Mouse (Mus musculus) ES-Bruce4 (cell line): ENCODE data around the gene Notch1.

ENCODE experiments used
- EP300 ChIP-seq: IDR thresholded peaks from 2 replicates; pipeline ENCODE4 v1.6.1; 2011; ENCODE audit warnings: low read depth, low read length; ENCODE audit not compliant: insufficient read depth
- POLR2A ChIP-seq: IDR thresholded peaks from one replicate; pipeline ENCODE4 v1.8.1; 2011; ENCODE audit warnings: low read length; ENCODE audit not compliant: insufficient read depth

DNA sequence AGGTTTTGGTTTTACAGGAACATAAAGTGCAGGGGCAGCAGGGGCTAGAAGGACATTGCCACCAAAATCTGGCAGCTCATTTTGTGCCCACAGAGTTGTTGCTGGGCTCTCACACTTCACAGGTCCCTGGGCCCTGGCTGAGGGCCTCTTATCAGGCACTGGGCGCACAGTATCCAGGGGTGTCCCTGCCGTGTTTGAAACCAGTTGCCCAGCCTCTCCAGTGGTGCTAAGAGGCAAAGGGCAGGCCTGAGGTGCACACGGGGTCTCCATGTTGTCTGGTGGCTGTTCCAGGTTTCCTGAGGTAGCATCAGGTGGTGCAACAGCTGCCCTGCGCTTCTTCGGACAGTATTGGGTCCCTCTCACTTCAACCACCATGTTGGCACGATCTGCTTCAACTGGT is 76.8 kb downstream of the Notch1 start:
- TF ChIP-seq POLR2A = no peak
- TF ChIP-seq EP300 = no peak
